Mouse (Mus musculus) embryonic facial prominence, embryonic 14.5 days (tissue): ENCODE data around the gene Papln. TPM values are rescaled to one million over a fixed set of nuclear protein-coding genes. Genes with fewer than 3 reads are reported as not detected.
A peak's percentile ranks its signal among the peaks of the same experiment; 100 is the strongest.

Source experiments
- ATAC-seq: fragments of 200-750 bp; cut with Nextera tagmentation; 2 replicates; pipeline ENCODE4 v1.8.0; 2017; ENCODE audit warnings: low read depth, moderate number of reproducible peaks, moderate TSS enrichment
- DNase-seq: peaks from one replicate; pipeline ENCODE4 v3.0.0-alpha.2; 2015; ENCODE audit warnings: low spot score
- H3K27ac ChIP-seq: fragments of 300-500 bp; sonication (generic); replicated peaks from 2 replicates; pipeline ENCODE4 v1.5.1; 2014; ENCODE audit warnings: low read depth, mild to moderate bottlenecking, low read length, moderate library complexity
- H3K27me3 ChIP-seq: fragments of 300-500 bp; sonication (generic); replicated peaks from 2 replicates; pipeline ENCODE4 v1.6.1; 2014; ENCODE audit warnings: low read length; ENCODE audit not compliant: control insufficient read depth, insufficient read depth
- H3K36me3 ChIP-seq: fragments of 300-500 bp; sonication (generic); 2 replicates; pipeline ENCODE4 v1.6.1; 2014; ENCODE audit warnings: low read length, mixed read lengths; ENCODE audit not compliant: control insufficient read depth, insufficient read depth
- H3K4me1 ChIP-seq: fragments of 300-500 bp; sonication (generic); 2 replicates; pipeline ENCODE4 v1.6.1; 2014; ENCODE audit warnings: antibody characterized with exemption, low read length; ENCODE audit not compliant: control insufficient read depth, insufficient read depth
- H3K4me2 ChIP-seq: fragments of 300-500 bp; sonication (generic); 2 replicates; pipeline ENCODE4 v1.6.1; 2014; ENCODE audit warnings: low read depth, mild to moderate bottlenecking, low read length, moderate library complexity, mixed read lengths
- H3K4me3 ChIP-seq: fragments of 300-500 bp; sonication (generic); 2 replicates; pipeline ENCODE4 v1.5.1; 2014; ENCODE audit warnings: low read depth, mild to moderate bottlenecking, low read length
- H3K9ac ChIP-seq: fragments of 300-500 bp; sonication (generic); 2 replicates; pipeline ENCODE4 v1.6.1; 2014; ENCODE audit warnings: low read depth, mild to moderate bottlenecking, low read length, moderate library complexity, mixed read lengths
- H3K9me3 ChIP-seq: fragments of 300-500 bp; sonication (generic); 2 replicates; pipeline ENCODE4 v1.6.1; 2016; ENCODE audit warnings: low read length; ENCODE audit not compliant: control insufficient read depth
- WGBS: fragments of 180-500 bp; shearing (Covaris S2); extraction: QIAGEN DNeasy Blood & Tissue Kit; methylation state at CpG from one replicate; pipeline ENCODE4 v1.1.7; 2014; 5-methylcytosine and 5-hydroxymethylcytosine counted together
- polyA plus RNA-seq: library from polyadenylated mRNA; unstranded; fragments of >200 nt; fragmentation: Nextera tagmentation; extraction: Ambion mirVana; gene quantifications from 2 replicates; pipeline ENCODE4 v1.2.1, GENCODE M21; 2014

The Papln gene
- polyA plus RNA-seq, 1 experiment from 2014 or later = 2.6 TPM

GRCm38 (mm10) chr12:83775621-83776020 is 12.2 kb downstream of the Papln start:
- H3K4me1 ChIP-seq = peaks cover 2% of the 10 kb centered on the region; the same call in 1 of the 2 replicates
- WGBS = 69% methylated on average over 12 of the region's 12 CpGs
- no peaks in the 10 kb centered on the region for H3K9me3 ChIP-seq
- no peak for DNase-seq
- no peak for ATAC-seq
- no peaks in the 10 kb centered on the region for H3K36me3 ChIP-seq
- H3K9ac ChIP-seq = no peak overlapping the region
- H3K4me2 ChIP-seq = no peak overlapping the region
- H3K27ac ChIP-seq = no peak overlapping the region
- no peak overlapping the region for H3K4me3 ChIP-seq
- H3K27me3 ChIP-seq = no peaks in the 10 kb centered on the region

DNA sequence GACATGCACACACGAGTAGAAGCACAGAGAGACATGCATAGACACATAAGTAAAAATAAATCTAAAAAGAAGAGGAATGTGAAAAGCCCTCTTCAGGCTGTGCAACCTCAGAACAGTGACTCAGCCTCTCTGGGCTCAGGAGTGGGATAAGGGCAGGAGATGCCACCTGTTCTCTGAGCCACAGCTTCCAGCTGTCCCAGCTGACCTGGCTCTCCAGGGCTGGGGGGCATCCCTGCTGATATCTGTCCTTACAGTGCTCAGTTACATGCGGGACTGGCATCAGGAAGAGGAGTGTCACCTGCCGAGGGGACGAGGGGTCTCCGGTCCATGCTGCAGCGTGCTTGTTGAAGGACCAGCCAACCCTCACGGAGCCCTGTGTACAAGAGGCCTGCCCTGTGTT is 13.3 kb downstream of the Papln start:
- 87% methylated on average over 7 of the region's 7 CpGs for WGBS
- Histone ChIP-seq H3K9ac (no peak overlapping the region), H3K4me2 (no peak overlapping the region), H3K36me3 (no peaks in the 10 kb centered on the region), H3K27me3 (no peaks in the 10 kb centered on the region), H3K27ac (no peak overlapping the region), H3K4me1 (no peaks in the 10 kb centered on the region), H3K4me3 (no peak overlapping the region), H3K9me3 (no peaks in the 10 kb centered on the region)
- DNase-seq (no peak), ATAC-seq (no peak)

DNA sequence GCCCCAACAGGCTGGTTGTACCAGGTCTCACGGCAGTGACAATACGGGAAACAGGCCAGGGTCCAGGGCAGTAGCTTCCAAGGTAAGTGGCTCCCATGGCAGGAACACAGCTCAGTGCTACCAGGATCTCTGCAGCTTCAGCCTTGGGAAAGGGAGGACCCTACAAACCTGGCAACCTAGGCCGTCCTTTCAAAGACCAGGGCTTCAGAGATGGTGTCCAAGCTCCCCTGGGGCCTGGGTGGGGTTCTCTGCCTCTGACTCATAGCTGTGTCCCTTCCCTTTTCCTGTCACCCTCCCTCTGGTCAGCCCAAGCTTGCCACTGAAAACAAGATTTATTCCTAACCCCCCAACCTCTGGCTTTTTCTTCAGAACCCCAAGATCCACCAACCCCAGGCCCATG is 16.7 kb downstream of the Papln start:
- ATAC-seq (no peak), DNase-seq (no peak)
- no peak overlapping the region for H3K27ac ChIP-seq
- H3K4me2 ChIP-seq = no peak overlapping the region
- H3K27me3 ChIP-seq = no peaks in the 10 kb centered on the region
- H3K9ac ChIP-seq = no peak overlapping the region
- no peaks in the 10 kb centered on the region for H3K36me3 ChIP-seq
- 89% methylated on average over 3 of the region's 3 CpGs for WGBS
- no peaks in the 10 kb centered on the region for H3K4me1 ChIP-seq
- no peak overlapping the region for H3K4me3 ChIP-seq
- no peaks in the 10 kb centered on the region for H3K9me3 ChIP-seq

DNA sequence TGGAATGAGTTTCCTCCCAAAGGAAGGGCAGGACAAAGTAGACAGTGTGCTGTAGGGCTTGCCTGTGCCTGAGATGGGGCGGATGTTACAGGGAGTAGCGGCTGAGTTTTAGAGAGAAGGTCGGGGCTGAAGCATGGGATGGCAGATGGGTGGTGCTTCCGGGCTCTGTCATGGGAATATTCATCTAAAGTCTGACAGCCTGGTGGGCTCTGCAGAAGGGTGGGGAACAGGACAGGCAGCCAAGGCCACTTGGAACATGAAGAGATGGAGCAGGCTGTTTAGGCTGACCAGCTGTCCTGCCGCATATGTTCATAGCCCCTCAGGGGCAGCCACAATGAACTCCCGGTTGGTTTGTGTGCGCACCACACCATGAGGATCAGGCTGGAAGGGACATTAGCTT is 17.8 kb downstream of the Papln start:
- Histone ChIP-seq H3K4me3 (no peak overlapping the region), H3K36me3 (no peaks in the 10 kb centered on the region), H3K9ac (no peak overlapping the region), H3K4me1 (no peaks in the 10 kb centered on the region), H3K27me3 (no peaks in the 10 kb centered on the region), H3K9me3 (no peaks in the 10 kb centered on the region), H3K4me2 (no peak overlapping the region), H3K27ac (no peak overlapping the region)
- ATAC-seq (no peak), DNase-seq (no peak)
- WGBS = 54% methylated on average over 7 of the region's 7 CpGs

- Histone ChIP-seq H3K27ac (no peak overlapping the region), H3K4me1 (no peaks in the 10 kb centered on the region), H3K27me3 (no peaks in the 10 kb centered on the region), H3K36me3 (no peaks in the 10 kb centered on the region), H3K4me2 (no peak overlapping the region), H3K9me3 (no peaks in the 10 kb centered on the region), H3K9ac (no peak overlapping the region), H3K4me3 (no peak overlapping the region)
- no peak for DNase-seq
- WGBS = 79% methylated on average over 22 of the region's 23 CpGs
- no peak for ATAC-seq
Observed at GRCm38 (mm10) chr12:83781640-83782278, 18.3 kb downstream of the Papln start.

GRCm38 (mm10) chr12:83782669-83783068 is 19.2 kb downstream of the Papln start:
- DNase-seq (no peak), ATAC-seq (no peak)
- Histone ChIP-seq H3K9me3 (no peaks in the 10 kb centered on the region), H3K9ac (no peak overlapping the region), H3K4me2 (no peak overlapping the region), H3K36me3 (no peaks in the 10 kb centered on the region), H3K4me3 (no peak overlapping the region), H3K27me3 (no peaks in the 10 kb centered on the region), H3K27ac (no peak overlapping the region), H3K4me1 (no peaks in the 10 kb centered on the region)
- WGBS = 82% methylated on average over 10 of the region's 10 CpGs

DNA sequence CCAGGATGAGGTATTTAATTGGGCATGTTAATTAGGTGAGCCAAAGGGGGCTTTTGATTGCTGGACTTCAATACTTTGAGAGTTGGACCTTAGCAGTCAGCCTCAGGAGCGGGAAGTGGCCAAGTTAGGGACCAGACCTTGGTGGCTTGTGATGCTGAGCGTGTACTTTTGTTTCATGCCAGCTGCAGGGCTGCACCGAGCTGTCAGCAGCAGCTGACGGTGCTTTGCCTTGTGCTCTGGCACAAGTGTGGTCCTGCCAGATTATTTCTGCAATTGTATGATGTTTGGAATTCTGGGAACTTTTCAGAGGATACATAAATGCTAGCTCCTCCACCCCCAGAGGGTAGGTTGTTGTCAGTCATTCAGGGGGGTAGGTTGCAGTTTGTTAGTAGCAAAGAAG is 21.9 kb downstream of the Papln start:
- WGBS = 54% methylated on average over 4 of the region's 4 CpGs
- H3K4me3 ChIP-seq = no peak overlapping the region
- no peak overlapping the region for H3K27ac ChIP-seq
- H3K9me3 ChIP-seq = no peaks in the 10 kb centered on the region
- no peak overlapping the region for H3K4me2 ChIP-seq
- H3K36me3 ChIP-seq = no peaks in the 10 kb centered on the region
- H3K4me1 ChIP-seq = 0 out of 2 replicates have a peak, but pooled peaks cover 3% of the 10 kb centered on the region
- no peak overlapping the region for H3K9ac ChIP-seq
- peak; percentile 51 for DNase-seq
- H3K27me3 ChIP-seq = no peaks in the 10 kb centered on the region
- no peak for ATAC-seq

DNA sequence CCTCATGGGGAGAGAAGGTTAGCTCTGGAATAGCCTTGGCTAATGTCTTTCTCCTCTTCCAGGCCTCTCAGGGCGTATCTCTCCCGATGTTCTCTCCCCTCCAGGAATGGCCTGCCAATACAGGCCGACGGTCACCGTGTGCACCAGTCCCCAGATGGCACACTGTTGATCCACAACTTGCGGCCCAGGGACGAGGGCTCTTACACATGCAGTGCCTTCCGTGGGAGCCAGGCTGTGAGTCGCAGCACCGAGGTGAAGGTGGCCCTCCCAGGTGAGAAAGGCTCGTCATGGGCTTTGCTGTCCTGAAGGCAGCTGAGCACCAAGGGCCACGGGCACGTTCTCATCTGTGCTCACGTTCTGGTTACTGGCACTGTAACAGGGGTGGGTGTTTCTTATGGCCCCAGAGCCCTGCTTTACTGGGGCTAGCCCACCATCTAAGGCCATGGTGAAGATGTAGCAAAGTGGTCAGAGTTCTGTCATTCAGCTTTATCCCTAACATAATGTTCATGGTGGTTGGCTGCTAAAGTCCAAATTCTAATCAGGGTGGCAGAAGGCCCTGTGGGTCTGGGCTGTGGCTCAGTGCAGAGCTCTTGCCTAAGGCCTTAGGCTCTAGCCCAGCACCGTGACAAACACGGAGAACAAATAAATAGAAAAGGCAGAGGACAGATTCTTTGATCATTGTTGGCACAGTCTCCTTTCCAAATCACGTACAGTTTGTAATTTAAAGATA is 25.8 kb downstream of the Papln start:
- Histone ChIP-seq H3K4me2 (no peak overlapping the region), H3K9ac (no peak overlapping the region), H3K36me3 (peaks cover 9% of the 10 kb centered on the region; the same call in 1 of the 2 replicates), H3K27me3 (no peaks in the 10 kb centered on the region), H3K4me1 (0 out of 2 replicates have a peak, but pooled peaks cover 3% of the 10 kb centered on the region), H3K9me3 (no peaks in the 10 kb centered on the region), H3K27ac (no peak overlapping the region), H3K4me3 (no peak overlapping the region)
- WGBS = 80% methylated on average over 17 of the region's 17 CpGs
- DNase-seq = no peak
- no peak for ATAC-seq

DNA sequence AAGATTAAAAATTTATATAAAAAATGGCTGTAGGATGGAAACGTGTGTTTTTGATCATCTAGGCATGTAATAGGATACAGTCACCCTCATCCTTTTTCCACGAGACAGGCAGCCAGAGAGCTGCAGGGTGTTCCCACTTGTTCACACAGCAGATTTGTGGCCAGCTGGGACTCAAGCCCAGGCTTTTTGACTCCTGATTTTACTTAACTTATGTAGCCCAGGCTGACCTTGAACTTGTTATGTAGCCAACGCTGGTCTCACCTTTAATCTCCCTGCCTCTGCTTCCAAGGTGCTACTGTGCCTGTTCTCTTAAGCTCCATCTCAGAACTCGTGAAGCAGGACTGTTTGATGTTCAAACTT is 26.3 kb downstream of the Papln start:
- DNase-seq (peak; percentile 63), ATAC-seq (peak; percentile 58; the same call in 1 of the 2 replicates)
- H3K4me2 ChIP-seq = no peak overlapping the region
- no peak overlapping the region for H3K27ac ChIP-seq
- no peaks in the 10 kb centered on the region for H3K27me3 ChIP-seq
- no peak overlapping the region for H3K4me3 ChIP-seq
- WGBS = 13% methylated on average over 4 of the region's 4 CpGs
- H3K36me3 ChIP-seq = peaks cover 10% of the 10 kb centered on the region; the same call in 1 of the 2 replicates
- no peak overlapping the region for H3K9ac ChIP-seq
- no peaks in the 10 kb centered on the region for H3K9me3 ChIP-seq
- H3K4me1 ChIP-seq = 0 out of 2 replicates have a peak, but pooled peaks cover 3% of the 10 kb centered on the region
